31 mouse cellular contexts compared by ENCODE assay signal in the genomic region with DNA sequence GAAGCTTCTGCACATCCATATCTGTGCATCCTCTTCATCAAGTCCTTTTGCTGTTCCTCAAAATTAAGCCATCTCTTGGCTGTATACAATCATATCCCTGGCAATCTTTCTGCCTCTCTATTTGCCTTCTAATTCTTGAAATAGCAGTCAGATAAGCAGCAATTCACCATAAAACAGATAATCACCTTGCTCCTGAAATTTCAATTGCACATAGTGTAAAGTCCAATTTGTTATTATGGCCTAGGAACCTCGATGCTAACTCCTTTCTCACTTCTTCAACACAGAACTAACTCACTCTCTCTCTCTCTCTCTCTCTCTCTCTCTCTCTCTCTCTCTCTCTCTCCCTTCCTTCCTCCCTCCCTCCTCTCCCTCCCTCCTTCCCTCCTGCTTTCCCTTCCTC.
"Had no signal": no experiment of that assay in that cellular context is flagged by ENCODE, and none has a peak within 500 bp of the region (broad histone marks: within the 10 kb centered on the region; RNA-seq: fewer than 3 reads in every experiment).

No protein-coding gene starts in this region.

- ATAC-seq: liver, embryonic 12.5 days; liver, postnatal 0 days; lung, postnatal 0 days; midbrain, embryonic 13.5 days; midbrain, embryonic 15.5 days; midbrain, embryonic 16.5 days had no signal

- H3K27ac ChIP-seq: limb, embryonic 10.5 days; limb, embryonic 12.5 days; limb, embryonic 13.5 days; limb, embryonic 15.5 days; liver, embryonic 12.5 days; liver, embryonic 13.5 days; liver, embryonic 14.5 days; liver, embryonic 15.5 days; lung, embryonic 15.5 days; macrophage; midbrain, embryonic 10.5 days; midbrain, embryonic 12.5 days; midbrain, embryonic 13.5 days; midbrain, embryonic 15.5 days had no signal

- H3K4me3 ChIP-seq: limb, embryonic 10.5 days; limb, embryonic 12.5 days; limb, embryonic 13.5 days; limb, embryonic 15.5 days; liver, embryonic 12.5 days; liver, embryonic 13.5 days; liver, embryonic 15.5 days; lung, embryonic 15.5 days; megakaryocyte, embryonic 14.5 days; midbrain, embryonic 10.5 days; midbrain, embryonic 12.5 days; midbrain, embryonic 13.5 days; midbrain, embryonic 15.5 days; myocyte had no signal

- DNase-seq: left cerebral cortex, postnatal 4 days; liver; liver, embryonic 13.5 days; liver, postnatal 0 days; lung, adult 18-20 months; lung, adult 2 months; lung, postnatal 10 days; lung, postnatal 14 days; lung, postnatal 36 days; lung, postnatal 4 days; midbrain, embryonic 14.5 days had no signal

- H3K9me3 ChIP-seq: limb, embryonic 10.5 days; limb, embryonic 12.5 days; limb, embryonic 13.5 days; limb, embryonic 15.5 days; liver, embryonic 12.5 days; liver, embryonic 13.5 days; liver, embryonic 15.5 days; lung, embryonic 15.5 days; midbrain, embryonic 10.5 days; midbrain, embryonic 12.5 days; midbrain, embryonic 13.5 days; midbrain, embryonic 15.5 days had no signal

- H3K36me3 ChIP-seq: limb, embryonic 10.5 days; limb, embryonic 12.5 days; limb, embryonic 13.5 days; limb, embryonic 15.5 days; liver, embryonic 12.5 days; liver, embryonic 13.5 days; liver, embryonic 15.5 days; lung, embryonic 15.5 days; midbrain, embryonic 10.5 days; midbrain, embryonic 12.5 days; midbrain, embryonic 13.5 days; midbrain, embryonic 15.5 days had no signal

- H3K9ac ChIP-seq: limb, embryonic 12.5 days; limb, embryonic 13.5 days; limb, embryonic 15.5 days; liver, embryonic 12.5 days; liver, embryonic 13.5 days; liver, embryonic 14.5 days; liver, embryonic 15.5 days; liver, postnatal 0 days; lung, embryonic 14.5 days; lung, embryonic 15.5 days; midbrain, embryonic 12.5 days; midbrain, embryonic 13.5 days; midbrain, embryonic 15.5 days had no signal

- H3K4me1 ChIP-seq: limb, embryonic 10.5 days; limb, embryonic 12.5 days; limb, embryonic 13.5 days; limb, embryonic 15.5 days; liver, embryonic 12.5 days; liver, embryonic 13.5 days; liver, embryonic 15.5 days; lung, embryonic 15.5 days; megakaryocyte, embryonic 14.5 days; midbrain, embryonic 10.5 days; midbrain, embryonic 12.5 days; midbrain, embryonic 13.5 days; midbrain, embryonic 15.5 days had no signal

- H3K27me3 ChIP-seq: limb, embryonic 12.5 days; limb, embryonic 13.5 days; limb, embryonic 15.5 days; liver, embryonic 12.5 days; liver, embryonic 13.5 days; liver, embryonic 15.5 days; lung, embryonic 15.5 days; megakaryocyte, embryonic 14.5 days; midbrain, embryonic 12.5 days; midbrain, embryonic 13.5 days; midbrain, embryonic 15.5 days had no signal

- H3K4me2 ChIP-seq: limb, embryonic 12.5 days; limb, embryonic 13.5 days; limb, embryonic 15.5 days; liver, embryonic 11.5 days; liver, embryonic 12.5 days; liver, embryonic 13.5 days; liver, embryonic 15.5 days; lung, embryonic 14.5 days; lung, embryonic 15.5 days; midbrain, embryonic 11.5 days; midbrain, embryonic 12.5 days; midbrain, embryonic 13.5 days; midbrain, embryonic 15.5 days had no signal
